Mouse (Mus musculus): ENCODE measurements around the gene Klhl40. TPM values are rescaled to one million over a fixed set of nuclear protein-coding genes. Genes with fewer than 3 reads are reported as not detected.
A peak's percentile ranks its signal among the peaks of the same experiment; 100 is the strongest.

Gene Klhl40
- polyA plus RNA-seq, 1 experiment from 2014 or later: 0.28 TPM

DNA sequence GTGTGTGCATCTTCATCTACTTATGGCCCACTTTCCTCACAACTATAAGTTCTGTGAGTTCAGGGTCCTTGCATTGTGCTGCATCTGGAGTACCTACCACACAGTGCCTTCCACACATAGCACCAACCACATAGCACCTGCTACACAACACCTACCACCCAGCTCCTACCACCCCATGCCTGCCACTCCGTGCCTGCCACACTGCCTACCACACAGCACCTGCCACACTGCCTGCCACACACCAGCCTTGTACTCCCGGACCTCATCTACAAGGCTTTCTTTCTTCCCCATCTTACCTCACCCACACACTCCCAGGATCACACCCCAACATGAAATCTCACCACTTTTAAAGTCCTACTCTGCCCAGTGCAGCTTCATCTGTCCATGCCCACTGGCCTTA is 9.0 kb downstream of the Klhl40 start:
- Histone ChIP-seq H3K4me2 (no peak overlapping the region), H3K27me3 (0 out of 2 replicates have a peak, but pooled peaks cover 3% of the 10 kb centered on the region), H3K36me3 (replicated peaks) (no peaks in the 10 kb centered on the region), H3K27ac (no peak overlapping the region), H3K4me1 (no peaks in the 10 kb centered on the region), H3K4me3 (replicated peaks) (no peak overlapping the region), H3K9ac (no peak overlapping the region), H3K9me3 (no peaks in the 10 kb centered on the region)
- no peak for ATAC-seq (ENCODE audit: low FRiP score)
- 73% methylated on average over 2 of the region's 2 CpGs for WGBS

DNA sequence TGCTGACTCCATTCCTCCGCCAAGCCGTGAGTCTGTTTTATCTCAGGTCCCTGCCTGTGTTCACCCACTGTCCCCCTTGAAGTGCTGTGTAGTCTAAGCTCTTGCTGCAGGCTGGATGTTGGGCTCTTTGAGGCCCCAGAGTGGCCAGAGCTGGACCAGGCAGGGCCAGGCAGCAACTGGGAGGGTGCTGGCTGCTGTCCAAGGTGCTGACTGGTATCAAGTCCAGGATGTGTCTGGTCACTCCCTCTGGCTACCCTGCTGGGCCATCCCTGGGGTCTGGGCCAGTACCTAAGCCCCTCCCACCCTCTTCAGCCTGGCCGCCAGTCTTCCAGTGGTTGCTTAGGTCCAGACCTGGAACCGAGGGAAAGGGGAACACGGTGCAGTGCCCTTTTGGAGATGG is 13.8 kb downstream of the Klhl40 start:
- H3K4me1 ChIP-seq: no peaks in the 10 kb centered on the region
- H3K9me3 ChIP-seq: no peaks in the 10 kb centered on the region
- WGBS: 12% methylated on average over 5 of the region's 5 CpGs
- no peak overlapping the region for H3K9ac ChIP-seq
- no peak overlapping the region for H3K4me2 ChIP-seq
- no peak for ATAC-seq (ENCODE audit: low FRiP score)
- H3K36me3 ChIP-seq (replicated peaks): no peaks in the 10 kb centered on the region
- H3K4me3 ChIP-seq (replicated peaks): no peak overlapping the region
- no peak overlapping the region for H3K27ac ChIP-seq
- H3K27me3 ChIP-seq: peaks cover 7% of the 10 kb centered on the region; the same call in 1 of the 2 replicates

- H3K9me3 ChIP-seq: no peaks in the 10 kb centered on the region
- H3K27me3 ChIP-seq: peaks cover 12% of the 10 kb centered on the region; the same call in 1 of the 2 replicates
- no peak within 1 kb of the TSS for H3K9ac ChIP-seq
- WGBS: 44% methylated on average over 22 of the region's 24 CpGs
- ATAC-seq (ENCODE audit: low FRiP score): no peak
- H3K4me1 ChIP-seq: no peaks in the 10 kb centered on the region
- H3K4me3 ChIP-seq (replicated peaks): no peak within 1 kb of the TSS
- H3K27ac ChIP-seq: no peak within 1 kb of the TSS
- H3K36me3 ChIP-seq (replicated peaks): no peaks in the 10 kb centered on the region
- H3K4me2 ChIP-seq: no peak within 1 kb of the TSS
Observed at GRCm38 (mm10) chr9:121791757-121792521, 14.5 kb downstream of the Klhl40 start, which contains the start of gene Hhatl. Hhatl (minus strand) TSS chr9:121792507.

- Histone ChIP-seq H3K9ac (no peak overlapping the region), H3K4me2 (no peak overlapping the region), H3K9me3 (no peaks in the 10 kb centered on the region), H3K4me1 (no peaks in the 10 kb centered on the region; the same call in 1 of the 2 replicates), H3K4me3 (replicated peaks) (no peak overlapping the region), H3K27me3 (peaks cover 22% of the 10 kb centered on the region; the same call in 1 of the 2 replicates), H3K27ac (no peak overlapping the region), H3K36me3 (replicated peaks) (no peaks in the 10 kb centered on the region)
- ATAC-seq (ENCODE audit: low FRiP score): no peak
- 57% methylated on average over 1 of the region's 1 CpGs for WGBS
Observed at GRCm38 (mm10) chr9:121794972-121795539, 17.6 kb downstream of the Klhl40 start.

GRCm38 (mm10) chr9:121797722-121798121 is 20.3 kb downstream of the Klhl40 start:
- Histone ChIP-seq H3K4me2 (no peak overlapping the region), H3K27ac (no peak overlapping the region), H3K4me1 (peaks cover 7% of the 10 kb centered on the region; the same call in 1 of the 2 replicates), H3K9ac (no peak overlapping the region), H3K27me3 (peaks cover 14% of the 10 kb centered on the region; the same call in 1 of the 2 replicates), H3K4me3 (replicated peaks) (no peak overlapping the region), H3K9me3 (no peaks in the 10 kb centered on the region), H3K36me3 (replicated peaks) (no peaks in the 10 kb centered on the region)
- ATAC-seq (ENCODE audit: low FRiP score): no peak
- 11% methylated on average over 12 of the region's 12 CpGs for WGBS

- peaks cover 7% of the 10 kb centered on the region; the same call in 1 of the 2 replicates for H3K4me1 ChIP-seq
- no peak overlapping the region for H3K4me2 ChIP-seq
- no peak overlapping the region for H3K27ac ChIP-seq
- WGBS: 43% methylated on average over 6 of the region's 6 CpGs
- H3K36me3 ChIP-seq (replicated peaks): no peaks in the 10 kb centered on the region
- H3K9me3 ChIP-seq: no peaks in the 10 kb centered on the region
- H3K27me3 ChIP-seq: peaks cover 14% of the 10 kb centered on the region; the same call in 1 of the 2 replicates
- ATAC-seq (ENCODE audit: low FRiP score): no peak
- no peak overlapping the region for H3K4me3 ChIP-seq (replicated peaks)
- no peak overlapping the region for H3K9ac ChIP-seq
Observed at GRCm38 (mm10) chr9:121798887-121799520, 21.6 kb downstream of the Klhl40 start.

DNA sequence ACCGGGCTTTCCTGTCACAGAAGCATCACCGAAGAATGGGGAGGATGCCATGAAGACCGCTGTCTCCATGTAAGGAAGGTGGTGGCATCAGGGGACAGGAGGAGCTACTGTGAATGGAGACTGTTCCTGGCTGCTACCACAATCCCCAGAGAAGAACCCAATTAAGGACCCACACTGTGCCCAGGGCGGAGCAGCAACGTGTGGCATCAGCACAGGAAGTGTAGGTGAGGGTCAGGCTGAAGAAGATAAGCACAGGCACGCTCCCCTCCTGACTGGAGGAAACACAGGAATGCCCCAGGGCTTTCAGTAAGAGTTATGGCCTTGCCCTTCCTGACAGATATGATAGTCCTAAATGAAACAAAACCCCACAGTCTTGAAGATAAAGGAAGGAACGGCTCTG is 25.3 kb downstream of the Klhl40 start:
- Histone ChIP-seq H3K4me2 (no peak overlapping the region), H3K9me3 (no peaks in the 10 kb centered on the region), H3K36me3 (replicated peaks) (no peaks in the 10 kb centered on the region), H3K9ac (no peak overlapping the region), H3K4me1 (peaks cover 7% of the 10 kb centered on the region; the same call in 1 of the 2 replicates), H3K27ac (no peak overlapping the region), H3K27me3 (peaks cover 3% of the 10 kb centered on the region; the same call in 1 of the 2 replicates), H3K4me3 (replicated peaks) (no peak overlapping the region)
- no peak for ATAC-seq (ENCODE audit: low FRiP score)
- 88% methylated on average over 7 of the region's 7 CpGs for WGBS

DNA sequence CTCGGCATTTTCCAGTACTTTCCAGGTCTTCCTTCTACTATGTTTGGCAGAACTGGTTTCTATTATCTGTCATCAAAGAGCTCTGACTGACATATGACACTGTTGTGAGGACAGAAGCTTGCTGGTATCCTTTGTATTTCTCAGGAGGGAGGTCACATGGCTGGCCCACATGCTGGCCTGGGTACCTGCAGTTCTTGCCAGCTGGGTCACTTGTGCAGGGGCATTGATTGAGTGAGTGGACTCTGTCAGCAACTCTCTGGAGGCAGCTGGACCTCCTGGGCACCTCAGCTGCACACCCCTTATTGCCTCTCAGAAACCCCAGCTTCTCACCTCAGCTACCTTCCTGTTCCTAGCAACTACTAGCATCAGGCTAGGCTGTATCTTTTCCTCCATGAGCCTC is 30.1 kb downstream of the Klhl40 start:
- H3K27me3 ChIP-seq: no peaks in the 10 kb centered on the region
- H3K27ac ChIP-seq: no peak overlapping the region
- no peak overlapping the region for H3K4me2 ChIP-seq
- ATAC-seq (ENCODE audit: low FRiP score): no peak
- no peaks in the 10 kb centered on the region for H3K9me3 ChIP-seq
- H3K4me1 ChIP-seq: peaks cover 30% of the 10 kb centered on the region
- no peak overlapping the region for H3K4me3 ChIP-seq (replicated peaks)
- no peak overlapping the region for H3K9ac ChIP-seq
- 55% methylated on average over 1 of the region's 1 CpGs for WGBS
- no peaks in the 10 kb centered on the region for H3K36me3 ChIP-seq (replicated peaks)

GRCm38 (mm10) chr9:121807947-121808346 is 30.5 kb downstream of the Klhl40 start:
- ATAC-seq (ENCODE audit: low FRiP score): no peak
- H3K9me3 ChIP-seq: no peaks in the 10 kb centered on the region
- 62% methylated on average over 7 of the region's 7 CpGs for WGBS

DNA sequence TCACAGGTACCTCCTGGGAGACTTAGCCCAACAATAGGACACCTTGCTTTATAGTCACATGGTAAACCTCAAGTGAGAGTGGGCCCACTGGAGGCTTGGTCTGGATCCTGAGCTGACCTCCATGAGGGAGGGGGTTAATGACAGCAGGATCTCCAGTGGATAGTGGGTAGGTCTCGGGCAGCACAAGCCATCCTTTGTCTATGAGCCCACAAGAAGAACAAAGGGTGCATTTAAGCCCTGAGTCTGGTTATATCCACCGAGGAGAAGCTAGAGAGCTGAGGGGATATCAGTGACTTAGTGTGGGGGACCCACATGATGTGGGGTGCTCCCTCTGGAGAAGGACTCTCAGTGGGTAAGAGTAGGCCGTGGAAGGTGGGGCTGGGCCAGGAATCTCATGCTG is 31.1 kb downstream of the Klhl40 start:
- no peak overlapping the region for H3K27ac ChIP-seq
- WGBS: 41% methylated on average over 3 of the region's 3 CpGs

More at GRCm38 (mm10) chr9:121807947-121808346, 30.5 kb downstream of the Klhl40 start:
- Histone ChIP-seq H3K36me3 (replicated peaks) (no peaks in the 10 kb centered on the region), H3K4me2 (no peak overlapping the region), H3K4me1 (peaks cover 30% of the 10 kb centered on the region), H3K4me3 (replicated peaks) (no peak overlapping the region), H3K27ac (no peak overlapping the region), H3K27me3 (no peaks in the 10 kb centered on the region), H3K9ac (no peak overlapping the region)

GRCm38 (mm10) chr9:121810081-121810821 is 32.8 kb downstream of the Klhl40 start:
- Histone ChIP-seq H3K27me3 (no peaks in the 10 kb centered on the region), H3K36me3 (replicated peaks) (no peaks in the 10 kb centered on the region), H3K4me1 (peaks cover 30% of the 10 kb centered on the region), H3K4me2 (peak overlapping the region; percentile 19; the same call in 1 of the 2 replicates), H3K4me3 (replicated peaks) (no peak overlapping the region), H3K9me3 (no peaks in the 10 kb centered on the region), H3K9ac (peak overlapping the region; percentile 38; the same call in 1 of the 2 replicates), H3K27ac (peak overlapping the region; percentile 70)
- peak; percentile 59 for ATAC-seq (ENCODE audit: low FRiP score)
- 13% methylated on average over 15 of the region's 15 CpGs for WGBS

More for the DNA sequence above, 31.1 kb downstream of the Klhl40 start:
- Histone ChIP-seq H3K4me2 (no peak overlapping the region), H3K4me3 (replicated peaks) (no peak overlapping the region), H3K4me1 (peaks cover 30% of the 10 kb centered on the region), H3K27me3 (no peaks in the 10 kb centered on the region), H3K9ac (no peak overlapping the region), H3K36me3 (replicated peaks) (no peaks in the 10 kb centered on the region), H3K9me3 (no peaks in the 10 kb centered on the region)
- ATAC-seq (ENCODE audit: low FRiP score): no peak

GRCm38 (mm10) chr9:121815183-121815582 is 37.8 kb downstream of the Klhl40 start:
- Histone ChIP-seq H3K4me2 (no peak overlapping the region), H3K9ac (no peak overlapping the region), H3K27me3 (0 out of 2 replicates have a peak, but pooled peaks cover under 1% of the 10 kb centered on the region), H3K9me3 (no peaks in the 10 kb centered on the region), H3K4me1 (peaks cover 11% of the 10 kb centered on the region), H3K27ac (no peak overlapping the region), H3K36me3 (replicated peaks) (no peaks in the 10 kb centered on the region), H3K4me3 (replicated peaks) (no peak overlapping the region)
- 78% methylated on average over 6 of the region's 6 CpGs for WGBS
- no peak for ATAC-seq (ENCODE audit: low FRiP score)
